Mouse (Mus musculus): ENCODE measurements around the gene Zfr. TPM values are rescaled to one million over a fixed set of nuclear protein-coding genes. Genes with fewer than 3 reads are reported as not detected.

Gene Zfr
- total RNA-seq (2021), result 155 and 170 TPM in 2 replicates
- long read RNA-seq, experiment 1, full-length matches to known transcripts, result 29 of 61 reads
- long read RNA-seq, experiment 1, partial matches to known transcripts, result 17 of 61 reads
- long read RNA-seq, experiment 1, other reads (novel, unspliced or antisense), result 15 of 61 reads
- long read RNA-seq, experiment 2, full-length matches to known transcripts, result 29 of 59 reads
- long read RNA-seq, experiment 2, partial matches to known transcripts, result 19 of 59 reads
- long read RNA-seq, experiment 2, other reads (novel, unspliced or antisense), result 11 of 59 reads

GRCm38 (mm10) chr15:12117242-12118092, at the start of gene Zfr:
Gene Zfr (plus strand): TSS chr15:12117831.
- peak; percentile 96 for DNase-seq

GRCm38 (mm10) chr15:12067971-12068370, 49.7 kb upstream of the Zfr start:
- no peak for DNase-seq

GRCm38 (mm10) chr15:12068395-12069218, 49.0 kb upstream of the Zfr start:
- DNase-seq, result no peak

- DNase-seq, result no peak
Measured at GRCm38 (mm10) chr15:12072709-12073336, 44.8 kb upstream of the Zfr start.

GRCm38 (mm10) chr15:12074426-12074825, 43.2 kb upstream of the Zfr start:
- no peak for DNase-seq

GRCm38 (mm10) chr15:12082344-12082743, 35.3 kb upstream of the Zfr start:
- no peak for DNase-seq

- DNase-seq, result no peak
Measured at GRCm38 (mm10) chr15:12084164-12084563, 33.5 kb upstream of the Zfr start.

- peak; percentile 71 for DNase-seq
Measured at GRCm38 (mm10) chr15:12084859-12085258, 32.8 kb upstream of the Zfr start.

GRCm38 (mm10) chr15:12087634-12088033, 30.0 kb upstream of the Zfr start:
- no peak for DNase-seq

- DNase-seq, result no peak
Measured at GRCm38 (mm10) chr15:12088091-12088490, 29.5 kb upstream of the Zfr start.

GRCm38 (mm10) chr15:12090087-12090486, 27.5 kb upstream of the Zfr start:
- no peak for DNase-seq

GRCm38 (mm10) chr15:12090981-12091669, 26.5 kb upstream of the Zfr start:
- peak; percentile 58 for DNase-seq

- DNase-seq, result peak; percentile 73
Measured at GRCm38 (mm10) chr15:12091781-12092458, 25.7 kb upstream of the Zfr start.

GRCm38 (mm10) chr15:12093026-12093960, 24.3 kb upstream of the Zfr start:
- DNase-seq, result no peak

GRCm38 (mm10) chr15:12093961-12094566, 23.6 kb upstream of the Zfr start:
- no peak for DNase-seq

GRCm38 (mm10) chr15:12096447-12096846, 21.2 kb upstream of the Zfr start:
- no peak for DNase-seq

- DNase-seq, result no peak
Measured at GRCm38 (mm10) chr15:12097344-12097743, 20.3 kb upstream of the Zfr start.

- DNase-seq, result peak; percentile 19
Measured at GRCm38 (mm10) chr15:12100912-12101311, 16.7 kb upstream of the Zfr start.

GRCm38 (mm10) chr15:12103763-12104162, 13.9 kb upstream of the Zfr start:
- DNase-seq, result peak; percentile 41
